Mouse (Mus musculus) layer of hippocampus, postnatal 14 days (tissue): ENCODE measurements at regions not wholly inside any gene's neighbourhood (a gene's known extent, or its start where the extent isn't known, plus 50 kb on each side); places are given as distances from the start of the nearest gene placed in this dataset.
"Not testable (repeated sequence)": the region's sequence is repeated elsewhere in the genome, so short reads cannot be mapped to it uniquely, and the experiment has no call there.

Experiments used
- DNase-seq, 2 experiments: peaks; one replicate each; pipeline ENCODE4 v3.0.0; 2021 to 2022; ENCODE audit warnings: low spot score in 2 of 2, mixed read lengths in 1 of 2

- peak in 1 of 2 experiments; percentile 7 for DNase-seq
Measured at GRCm38 (mm10) chr10:14875216-14875615, 157.2 kb upstream of the Gje1 start.

GRCm38 (mm10) chr10:14861241-14861640, 143.2 kb upstream of the Gje1 start:
- DNase-seq: no peak

GRCm38 (mm10) chr10:14860126-14860638, 142.2 kb upstream of the Gje1 start:
- DNase-seq: no peak

- DNase-seq: not testable (repeated sequence)
Measured at GRCm38 (mm10) chr10:14846601-14847000, 128.6 kb upstream of the Gje1 start.

GRCm38 (mm10) chr10:14845058-14845457, 127.0 kb upstream of the Gje1 start:
- DNase-seq: peak in 1 of 2 experiments; percentile 1
